Mouse (Mus musculus) hindbrain, embryonic 16.5 days (tissue): ENCODE data around the gene Htra1. TPM values are rescaled to one million over a fixed set of nuclear protein-coding genes. Genes with fewer than 3 reads are reported as not detected.

Source experiments
- ATAC-seq: fragments of 200-750 bp; cut with Nextera tagmentation; 2 replicates; pipeline ENCODE4 v1.8.0; 2017; ENCODE audit warnings: moderate TSS enrichment, moderate library complexity
- H3K27ac ChIP-seq: fragments of 300-500 bp; sonication (generic); 2 replicates; pipeline ENCODE4 v1.5.1; 2014; ENCODE audit warnings: low read depth, mild to moderate bottlenecking, control low read depth, low read length, moderate library complexity
- H3K27me3 ChIP-seq: fragments of 300-500 bp; sonication (generic); replicated peaks from 2 replicates; pipeline ENCODE4 v1.6.1; 2014; ENCODE audit warnings: low read length; ENCODE audit not compliant: control insufficient read depth, insufficient read depth
- H3K36me3 ChIP-seq: fragments of 300-500 bp; sonication (generic); 2 replicates; pipeline ENCODE4 v1.6.1; 2014; ENCODE audit warnings: mild to moderate bottlenecking, low read length, moderate library complexity, mixed read lengths; ENCODE audit not compliant: control insufficient read depth, insufficient read depth
- H3K4me1 ChIP-seq: fragments of 300-500 bp; sonication (generic); 2 replicates; pipeline ENCODE4 v1.6.1; 2014; ENCODE audit warnings: low read depth, low read length; ENCODE audit not compliant: control insufficient read depth, insufficient read depth
- H3K4me2 ChIP-seq: fragments of 300-500 bp; sonication (generic); 2 replicates; pipeline ENCODE4 v1.6.1; 2014; ENCODE audit warnings: mild to moderate bottlenecking, low read length, control low read depth, moderate library complexity
- H3K4me3 ChIP-seq: fragments of 300-500 bp; sonication (generic); 2 replicates; pipeline ENCODE4 v1.5.1; 2014; ENCODE audit warnings: mild to moderate bottlenecking, low read length, control low read depth, moderate library complexity
- H3K9ac ChIP-seq: fragments of 300-500 bp; sonication (generic); 2 replicates; pipeline ENCODE4 v1.6.1; 2014; ENCODE audit warnings: low read depth, mild to moderate bottlenecking, control low read depth, low read length, moderate library complexity
- H3K9me3 ChIP-seq: fragments of 300-500 bp; sonication (generic); 2 replicates; pipeline ENCODE4 v1.6.1; 2014; ENCODE audit warnings: mild to moderate bottlenecking, low read length, moderate library complexity; ENCODE audit not compliant: control insufficient read depth
- WGBS: fragments of 180-500 bp; shearing (Covaris S2); extraction: QIAGEN DNeasy Blood & Tissue Kit; methylation state at CpG from one replicate; pipeline ENCODE4 v1.1.7; 2014; 5-methylcytosine and 5-hydroxymethylcytosine counted together
- polyA plus RNA-seq: library from polyadenylated mRNA; unstranded; fragments of >200 nt; fragmentation: Nextera tagmentation; extraction: Ambion mirVana; gene quantifications from 2 replicates; pipeline ENCODE4 v1.2.1, GENCODE M21; 2015

Gene Htra1
- polyA plus RNA-seq, 1 experiment from 2014 or later: 23.1 TPM

DNA sequence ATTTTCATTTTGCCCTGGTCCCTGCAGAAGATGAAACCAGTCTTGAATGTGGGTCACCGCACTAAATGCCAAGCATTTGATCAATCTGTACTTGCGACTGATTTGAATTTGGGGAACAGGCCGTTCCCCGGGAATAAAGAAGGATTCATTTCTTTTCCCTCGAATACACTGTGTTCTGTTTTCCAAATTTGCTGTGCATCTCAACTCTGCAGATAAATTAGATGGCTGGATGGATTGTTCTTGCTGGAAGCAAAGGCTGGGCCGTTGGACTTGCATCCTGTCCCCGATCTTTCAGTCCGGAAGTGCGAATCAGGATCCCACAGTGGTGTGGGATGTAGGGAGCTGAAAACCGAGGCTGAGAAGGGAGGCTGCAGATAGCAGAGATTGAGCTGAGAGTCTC lies 17.5 kb downstream of the Htra1 start:
- Histone ChIP-seq H3K9me3 (no peaks in the 10 kb centered on the region), H3K4me2 (no peak overlapping the region), H3K27me3 (no peaks in the 10 kb centered on the region), H3K27ac (no peak overlapping the region), H3K4me1 (no peaks in the 10 kb centered on the region), H3K4me3 (no peak overlapping the region), H3K36me3 (no peaks in the 10 kb centered on the region), H3K9ac (no peak overlapping the region)
- ATAC-seq: no peak
- 88% methylated on average over 10 of the region's 10 CpGs for WGBS

DNA sequence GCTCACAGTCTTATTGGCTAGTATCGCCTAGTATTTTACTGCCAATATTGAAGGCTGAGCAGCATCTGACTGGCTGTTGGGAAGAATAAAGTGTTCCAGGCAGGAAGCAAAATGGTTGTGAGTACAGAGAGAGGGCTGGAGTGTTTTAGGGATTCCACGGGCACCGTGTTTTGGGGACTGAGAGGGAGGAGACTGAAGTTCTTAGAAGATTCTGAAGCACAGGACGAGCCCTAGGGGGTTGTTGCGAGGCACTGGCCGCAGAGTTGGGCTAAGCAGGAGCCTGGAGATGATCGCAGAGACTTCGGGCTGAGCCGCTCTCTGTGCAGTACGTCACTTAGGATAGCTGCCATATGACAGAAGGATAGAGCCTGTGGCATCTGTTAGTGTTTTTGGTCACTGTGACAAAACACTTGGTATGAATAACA lies 18.3 kb downstream of the Htra1 start:
- no peak overlapping the region for H3K27ac ChIP-seq
- no peaks in the 10 kb centered on the region for H3K9me3 ChIP-seq
- WGBS: 87% methylated on average over 10 of the region's 10 CpGs
- no peak overlapping the region for H3K4me2 ChIP-seq
- no peaks in the 10 kb centered on the region for H3K27me3 ChIP-seq
- ATAC-seq: no peak
- no peaks in the 10 kb centered on the region for H3K36me3 ChIP-seq
- no peak overlapping the region for H3K4me3 ChIP-seq
- H3K9ac ChIP-seq: no peak overlapping the region
- H3K4me1 ChIP-seq: no peaks in the 10 kb centered on the region

GRCm38 (mm10) chr7:130958551-130958950 lies 22.6 kb downstream of the Htra1 start:
- WGBS: 65% methylated on average over 7 of the region's 7 CpGs
- no peak for ATAC-seq
- no peak overlapping the region for H3K4me2 ChIP-seq

DNA sequence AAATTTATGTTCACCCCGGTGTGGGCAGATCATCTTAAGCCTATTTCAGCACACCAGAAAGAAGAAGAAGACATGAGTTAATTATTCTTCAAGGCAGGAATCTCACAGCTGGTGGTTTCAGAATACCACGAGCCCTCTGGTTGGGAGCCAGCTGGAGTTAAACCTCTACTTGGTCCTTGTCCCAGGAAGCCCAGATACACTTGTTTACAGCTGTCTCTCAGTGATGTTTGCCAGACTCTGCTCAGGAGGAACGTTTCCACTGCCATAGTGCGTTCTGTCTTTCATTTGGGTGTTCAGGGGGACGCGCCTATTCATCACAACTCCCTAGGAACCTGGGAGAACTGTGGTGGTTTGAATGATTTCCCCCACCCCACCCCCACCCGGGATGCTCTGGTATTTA lies 24.0 kb downstream of the Htra1 start:
- no peaks in the 10 kb centered on the region for H3K9me3 ChIP-seq

More at GRCm38 (mm10) chr7:130958551-130958950, 22.6 kb downstream of the Htra1 start:
- H3K4me3 ChIP-seq: no peak overlapping the region
- H3K9me3 ChIP-seq: no peaks in the 10 kb centered on the region
- H3K27me3 ChIP-seq: no peaks in the 10 kb centered on the region
- H3K4me1 ChIP-seq: peaks cover 3% of the 10 kb centered on the region
- no peak overlapping the region for H3K27ac ChIP-seq
- H3K9ac ChIP-seq: no peak overlapping the region
- no peaks in the 10 kb centered on the region for H3K36me3 ChIP-seq

GRCm38 (mm10) chr7:130961429-130961828 lies 25.5 kb downstream of the Htra1 start:
- Histone ChIP-seq H3K9ac (no peak overlapping the region), H3K4me1 (peaks cover 7% of the 10 kb centered on the region), H3K36me3 (no peaks in the 10 kb centered on the region), H3K27me3 (no peaks in the 10 kb centered on the region), H3K4me3 (no peak overlapping the region), H3K27ac (no peak overlapping the region), H3K4me2 (no peak overlapping the region), H3K9me3 (no peaks in the 10 kb centered on the region)
- ATAC-seq: no peak
- WGBS: 92% methylated on average over 6 of the region's 6 CpGs

More for the DNA sequence above, 24.0 kb downstream of the Htra1 start:
- Histone ChIP-seq H3K4me3 (no peak overlapping the region), H3K4me1 (peaks cover 3% of the 10 kb centered on the region), H3K4me2 (no peak overlapping the region), H3K27ac (no peak overlapping the region), H3K9ac (no peak overlapping the region), H3K36me3 (no peaks in the 10 kb centered on the region), H3K27me3 (no peaks in the 10 kb centered on the region)
- WGBS: 32% methylated on average over 7 of the region's 7 CpGs
- ATAC-seq: 0 out of 2 replicates have a peak, but pooled peaks have one; percentile 27

- peaks cover 7% of the 10 kb centered on the region for H3K4me1 ChIP-seq
- no peak overlapping the region for H3K4me2 ChIP-seq
- no peak for ATAC-seq
- no peaks in the 10 kb centered on the region for H3K9me3 ChIP-seq
- no peak overlapping the region for H3K27ac ChIP-seq
- no peak overlapping the region for H3K4me3 ChIP-seq
- 54% methylated on average over 5 of the region's 5 CpGs for WGBS
- no peaks in the 10 kb centered on the region for H3K36me3 ChIP-seq
- H3K27me3 ChIP-seq: no peaks in the 10 kb centered on the region
- no peak overlapping the region for H3K9ac ChIP-seq
Measured at GRCm38 (mm10) chr7:130964686-130965085, 28.8 kb downstream of the Htra1 start.

- Histone ChIP-seq H3K9me3 (no peaks in the 10 kb centered on the region), H3K9ac (no peak overlapping the region), H3K27ac (peak overlapping the region; percentile 62), H3K4me1 (peaks cover 4% of the 10 kb centered on the region; the same call in 1 of the 2 replicates), H3K4me3 (no peak overlapping the region), H3K4me2 (no peak overlapping the region), H3K27me3 (no peaks in the 10 kb centered on the region), H3K36me3 (no peaks in the 10 kb centered on the region)
- 91% methylated on average over 4 of the region's 4 CpGs for WGBS
- ATAC-seq: no peak
Measured at GRCm38 (mm10) chr7:130965396-130965795, 29.5 kb downstream of the Htra1 start.

DNA sequence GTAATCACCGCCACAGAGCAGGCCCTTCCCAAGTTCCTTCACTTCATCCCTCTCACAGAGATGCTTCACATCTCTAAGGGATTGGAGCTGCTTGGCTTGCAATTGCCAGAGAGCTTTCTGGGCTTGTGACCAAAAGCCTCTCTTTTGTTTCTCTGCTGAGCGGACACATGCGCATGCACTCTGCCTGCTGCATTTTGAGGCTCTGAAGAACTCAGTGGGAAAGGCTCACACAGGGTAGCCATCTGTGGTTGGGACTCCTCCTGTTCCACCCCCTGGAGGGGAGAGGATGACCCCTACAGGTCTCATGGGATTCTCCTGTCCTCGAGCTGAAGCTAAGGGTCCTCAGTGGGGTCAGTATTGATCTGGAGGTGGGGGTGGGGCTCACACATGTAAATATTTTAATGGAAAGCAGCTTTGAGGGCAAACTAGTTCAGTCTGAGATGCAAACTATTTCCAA lies 30.0 kb downstream of the Htra1 start:
- Histone ChIP-seq H3K4me3 (no peak overlapping the region), H3K9ac (no peak overlapping the region), H3K4me2 (no peak overlapping the region), H3K36me3 (no peaks in the 10 kb centered on the region), H3K27me3 (no peaks in the 10 kb centered on the region), H3K4me1 (peaks cover 4% of the 10 kb centered on the region; the same call in 1 of the 2 replicates), H3K27ac (peak overlapping the region; percentile 62), H3K9me3 (no peaks in the 10 kb centered on the region)
- ATAC-seq: peak; percentile 90
- 42% methylated on average over 4 of the region's 4 CpGs for WGBS

- WGBS: 64% methylated on average over 5 of the region's 5 CpGs
- Histone ChIP-seq H3K36me3 (no peaks in the 10 kb centered on the region), H3K4me2 (no peak overlapping the region), H3K4me3 (no peak overlapping the region), H3K9me3 (no peaks in the 10 kb centered on the region), H3K4me1 (peaks cover 4% of the 10 kb centered on the region; the same call in 1 of the 2 replicates), H3K9ac (no peak overlapping the region), H3K27me3 (no peaks in the 10 kb centered on the region), H3K27ac (no peak overlapping the region; the same call in 1 of the 2 replicates)
- ATAC-seq: no peak
Measured at GRCm38 (mm10) chr7:130966451-130966850, 30.5 kb downstream of the Htra1 start.
